Mouse (Mus musculus): ENCODE results near the gene Fli1. TPM values are rescaled to one million over a fixed set of nuclear protein-coding genes. Genes with fewer than 3 reads are reported as not detected.

The Fli1 gene
- polyA plus RNA-seq, 1 experiment from 2014 or later, result 20.6 TPM

GRCm38 (mm10) chr9:32540406-32541222 is 2.0 kb downstream of the Fli1 start:
- H3K27me3 ChIP-seq (ENCODE audit: control insufficient read depth, insufficient read depth, low read length), result peaks cover 30% of the 10 kb centered on the region
- no peaks in the 10 kb centered on the region for H3K36me3 ChIP-seq (ENCODE audit: control insufficient read depth, insufficient read depth, low read length)
- under 1% methylated on average over 63 of the region's 70 CpGs for WGBS
- peak overlapping the region; percentile 79 to 84 for H3K27ac ChIP-seq (replicated peaks in 1 of 2; ENCODE audit: control insufficient read depth in 1 of 2, insufficient read depth in 1 of 2, low read depth in 2 of 2, low read length in 2 of 2)
- peak overlapping the region; percentile 55 to 58 for H3K4me3 ChIP-seq (ENCODE audit: control insufficient read depth in 1 of 2, insufficient read depth in 1 of 2, low read depth in 1 of 2, low read length in 2 of 2)
- peak overlapping the region; percentile 79 for H3K9ac ChIP-seq (ENCODE audit: low read length)
- H3K4me1 ChIP-seq (ENCODE audit: control insufficient read depth in 2 of 2, insufficient read depth in 2 of 2, low read length in 2 of 2), result peaks cover 21 to 35% of the 10 kb centered on the region in 2 experiments
- no peak for ATAC-seq (ENCODE audit: insufficient number of reproducible peaks, insufficient read depth, low FRiP score, low read depth)
- H3K4me2 ChIP-seq (ENCODE audit: low read length), result peak overlapping the region; percentile 79
- no peaks in the 10 kb centered on the region for H3K9me3 ChIP-seq (ENCODE audit: control insufficient read depth, low read length)

- peaks cover 24% of the 10 kb centered on the region for H3K27me3 ChIP-seq (ENCODE audit: control insufficient read depth, insufficient read depth, low read length)
- no peak for ATAC-seq (ENCODE audit: insufficient number of reproducible peaks, insufficient read depth, low FRiP score, low read depth)
Observed at GRCm38 (mm10) chr9:32540061-32540405, 2.6 kb downstream of the Fli1 start.

GRCm38 (mm10) chr9:32539321-32539761 is 3.3 kb downstream of the Fli1 start:
- peak overlapping the region; percentile 79 for H3K4me2 ChIP-seq (ENCODE audit: low read length)
- peaks cover 12 to 24% of the 10 kb centered on the region in 2 experiments for H3K4me1 ChIP-seq (ENCODE audit: control insufficient read depth in 2 of 2, insufficient read depth in 2 of 2, low read length in 2 of 2)
- H3K36me3 ChIP-seq (ENCODE audit: control insufficient read depth, insufficient read depth, low read length), result no peaks in the 10 kb centered on the region
- H3K27ac ChIP-seq (replicated peaks in 1 of 2; ENCODE audit: control insufficient read depth in 1 of 2, insufficient read depth in 1 of 2, low read depth in 2 of 2, low read length in 2 of 2), result peak overlapping the region in 1 of 2 experiments; percentile 30; a peak in 1 of 4 replicates
- H3K9me3 ChIP-seq (ENCODE audit: control insufficient read depth, low read length), result no peaks in the 10 kb centered on the region
- peak overlapping the region; percentile 79 for H3K9ac ChIP-seq (ENCODE audit: low read length)
- 38% methylated on average over 3 of the region's 3 CpGs for WGBS
- peak overlapping the region; percentile 26 to 55 for H3K4me3 ChIP-seq (ENCODE audit: control insufficient read depth in 1 of 2, insufficient read depth in 1 of 2, low read depth in 1 of 2, low read length in 2 of 2)
- no peak for ATAC-seq (ENCODE audit: insufficient number of reproducible peaks, insufficient read depth, low FRiP score, low read depth)
- H3K27me3 ChIP-seq (ENCODE audit: control insufficient read depth, insufficient read depth, low read length), result peaks cover 24% of the 10 kb centered on the region

More at GRCm38 (mm10) chr9:32540061-32540405, 2.6 kb downstream of the Fli1 start:
- peak overlapping the region; percentile 79 to 84 for H3K27ac ChIP-seq (replicated peaks in 1 of 2; ENCODE audit: control insufficient read depth in 1 of 2, insufficient read depth in 1 of 2, low read depth in 2 of 2, low read length in 2 of 2)
- WGBS, result 4% methylated on average over 13 of the region's 13 CpGs
- peak overlapping the region; percentile 55 to 58 for H3K4me3 ChIP-seq (ENCODE audit: control insufficient read depth in 1 of 2, insufficient read depth in 1 of 2, low read depth in 1 of 2, low read length in 2 of 2)
- H3K9me3 ChIP-seq (ENCODE audit: control insufficient read depth, low read length), result no peaks in the 10 kb centered on the region
- peak overlapping the region; percentile 79 for H3K9ac ChIP-seq (ENCODE audit: low read length)
- no peaks in the 10 kb centered on the region for H3K36me3 ChIP-seq (ENCODE audit: control insufficient read depth, insufficient read depth, low read length)
- peaks cover 15 to 29% of the 10 kb centered on the region in 2 experiments for H3K4me1 ChIP-seq (ENCODE audit: control insufficient read depth in 2 of 2, insufficient read depth in 2 of 2, low read length in 2 of 2)
- H3K4me2 ChIP-seq (ENCODE audit: low read length), result peak overlapping the region; percentile 79

- H3K27ac ChIP-seq (replicated peaks in 1 of 2; ENCODE audit: control insufficient read depth in 1 of 2, insufficient read depth in 1 of 2, low read depth in 2 of 2, low read length in 2 of 2), result no peak overlapping the region
Observed at GRCm38 (mm10) chr9:32538124-32538523, 4.5 kb downstream of the Fli1 start.

GRCm38 (mm10) chr9:32537706-32538105 is 5.0 kb downstream of the Fli1 start:
- Histone ChIP-seq H3K27me3 (ENCODE audit: control insufficient read depth, insufficient read depth, low read length) (peaks cover 7% of the 10 kb centered on the region; the same call in 1 of the 2 replicates), H3K27ac (replicated peaks in 1 of 2; ENCODE audit: control insufficient read depth in 1 of 2, insufficient read depth in 1 of 2, low read depth in 2 of 2, low read length in 2 of 2) (no peak overlapping the region), H3K36me3 (ENCODE audit: control insufficient read depth, insufficient read depth, low read length) (no peaks in the 10 kb centered on the region), H3K4me3 (ENCODE audit: control insufficient read depth in 1 of 2, insufficient read depth in 1 of 2, low read depth in 1 of 2, low read length in 2 of 2) (peak overlapping the region in 1 of 2 experiments; percentile 55; a peak in 1 of 4 replicates), H3K4me2 (ENCODE audit: low read length) (peak overlapping the region; percentile 79), H3K9ac (ENCODE audit: low read length) (no peak overlapping the region), H3K9me3 (ENCODE audit: control insufficient read depth, low read length) (no peaks in the 10 kb centered on the region), H3K4me1 (ENCODE audit: control insufficient read depth in 2 of 2, insufficient read depth in 2 of 2, low read length in 2 of 2) (peaks cover under 1 to 9% of the 10 kb centered on the region in 2 experiments; a peak in 2 of 4 replicates)
- no peak for ATAC-seq (ENCODE audit: insufficient number of reproducible peaks, insufficient read depth, low FRiP score, low read depth)
- 50% methylated on average over 6 of the region's 6 CpGs for WGBS

More at GRCm38 (mm10) chr9:32538124-32538523, 4.5 kb downstream of the Fli1 start:
- Histone ChIP-seq H3K9me3 (ENCODE audit: control insufficient read depth, low read length) (no peaks in the 10 kb centered on the region), H3K4me3 (ENCODE audit: control insufficient read depth in 1 of 2, insufficient read depth in 1 of 2, low read depth in 1 of 2, low read length in 2 of 2) (peak overlapping the region in 1 of 2 experiments; percentile 55; a peak in 2 of 4 replicates), H3K4me2 (ENCODE audit: low read length) (peak overlapping the region; percentile 79), H3K27me3 (ENCODE audit: control insufficient read depth, insufficient read depth, low read length) (peaks cover 11% of the 10 kb centered on the region; the same call in 1 of the 2 replicates), H3K4me1 (ENCODE audit: control insufficient read depth in 2 of 2, insufficient read depth in 2 of 2, low read length in 2 of 2) (peaks cover 5 to 13% of the 10 kb centered on the region in 2 experiments), H3K36me3 (ENCODE audit: control insufficient read depth, insufficient read depth, low read length) (no peaks in the 10 kb centered on the region), H3K9ac (ENCODE audit: low read length) (peak overlapping the region; percentile 34)
- no peak for ATAC-seq (ENCODE audit: insufficient number of reproducible peaks, insufficient read depth, low FRiP score, low read depth)
- 74% methylated on average over 5 of the region's 5 CpGs for WGBS

GRCm38 (mm10) chr9:32535201-32535955 is 7.3 kb downstream of the Fli1 start:
- no peaks in the 10 kb centered on the region; a peak in 1 of 4 replicates for H3K4me1 ChIP-seq (ENCODE audit: control insufficient read depth in 2 of 2, insufficient read depth in 2 of 2, low read length in 2 of 2)
- no peak overlapping the region for H3K4me2 ChIP-seq (ENCODE audit: low read length)
- ATAC-seq (ENCODE audit: insufficient number of reproducible peaks, insufficient read depth, low FRiP score, low read depth), result no peak
- 54% methylated on average over 2 of the region's 2 CpGs for WGBS
- no peak overlapping the region for H3K4me3 ChIP-seq (ENCODE audit: control insufficient read depth in 1 of 2, insufficient read depth in 1 of 2, low read depth in 1 of 2, low read length in 2 of 2)
- no peaks in the 10 kb centered on the region for H3K36me3 ChIP-seq (ENCODE audit: control insufficient read depth, insufficient read depth, low read length)
- no peaks in the 10 kb centered on the region for H3K9me3 ChIP-seq (ENCODE audit: control insufficient read depth, low read length)
- H3K9ac ChIP-seq (ENCODE audit: low read length), result no peak overlapping the region
- H3K27me3 ChIP-seq (ENCODE audit: control insufficient read depth, insufficient read depth, low read length), result 0 out of 2 replicates have a peak, but pooled peaks cover 4% of the 10 kb centered on the region
- H3K27ac ChIP-seq (replicated peaks in 1 of 2; ENCODE audit: control insufficient read depth in 1 of 2, insufficient read depth in 1 of 2, low read depth in 2 of 2, low read length in 2 of 2), result no peak overlapping the region

- Histone ChIP-seq H3K9ac (ENCODE audit: low read length) (no peak overlapping the region), H3K27ac (replicated peaks in 1 of 2; ENCODE audit: control insufficient read depth in 1 of 2, insufficient read depth in 1 of 2, low read depth in 2 of 2, low read length in 2 of 2) (no peak overlapping the region), H3K4me2 (ENCODE audit: low read length) (no peak overlapping the region), H3K27me3 (ENCODE audit: control insufficient read depth, insufficient read depth, low read length) (0 out of 2 replicates have a peak, but pooled peaks cover 3% of the 10 kb centered on the region), H3K9me3 (ENCODE audit: control insufficient read depth, low read length) (no peaks in the 10 kb centered on the region), H3K4me1 (ENCODE audit: control insufficient read depth in 2 of 2, insufficient read depth in 2 of 2, low read length in 2 of 2) (peaks cover 0 to 5% of the 10 kb centered on the region in 2 experiments; a peak in 1 of 4 replicates), H3K4me3 (ENCODE audit: control insufficient read depth in 1 of 2, insufficient read depth in 1 of 2, low read depth in 1 of 2, low read length in 2 of 2) (no peak overlapping the region), H3K36me3 (ENCODE audit: control insufficient read depth, insufficient read depth, low read length) (no peaks in the 10 kb centered on the region)
- ATAC-seq (ENCODE audit: insufficient number of reproducible peaks, insufficient read depth, low FRiP score, low read depth), result no peak
- WGBS, result 66% methylated on average over 11 of the region's 11 CpGs
Observed at GRCm38 (mm10) chr9:32534025-32534615, 8.5 kb downstream of the Fli1 start.
